Mouse (Mus musculus) CH12.LX (cell line): ENCODE measurements around the gene Gm42715. TPM values are rescaled to one million over a fixed set of nuclear protein-coding genes. Genes with fewer than 3 reads are reported as not detected.

Source experiments
- DNase-seq: peaks from one replicate; pipeline ENCODE4 v3.0.0-alpha.2; 2013; ENCODE audit errors: extremely low read depth
- H3K27ac ChIP-seq: 2 replicates; pipeline ENCODE4 v1.5.1; 2012; ENCODE audit warnings: low read depth, mild to moderate bottlenecking, control low read depth, moderate library complexity; ENCODE audit not compliant: insufficient read depth
- H3K27me3 ChIP-seq: replicated peaks from 2 replicates; pipeline ENCODE3; 2012; ENCODE audit warnings: inconsistent platforms
- H3K36me3 ChIP-seq, 2 experiments: replicated peaks in 1 of 2; 2 replicates each; pipeline versions ENCODE3 to v1.6.1; 2012; ENCODE audit warnings: inconsistent platforms in 1 of 2, low read length in 1 of 2, mild to moderate bottlenecking in 1 of 2, mixed read lengths in 1 of 2, moderate library complexity in 1 of 2; ENCODE audit not compliant: control insufficient read depth in 1 of 2, insufficient read depth in 1 of 2
- H3K4me1 ChIP-seq, 2 experiments: 2 replicates each; pipeline ENCODE4 v1.6.1; 2012; ENCODE audit warnings: inconsistent platforms in 1 of 2, moderate library complexity in 1 of 2; ENCODE audit not compliant: insufficient read depth in 2 of 2, control insufficient read depth in 1 of 2
- H3K4me2 ChIP-seq: 2 replicates; pipeline ENCODE4 v1.6.1; 2012; ENCODE audit warnings: low read depth, mild to moderate bottlenecking, control low read depth; ENCODE audit not compliant: poor library complexity, insufficient read depth, severe bottlenecking
- H3K4me3 ChIP-seq, 3 experiments: fragments of 150-350 bp in 1 of 3; sonication (generic) in 1 of 3; replicated peaks in 1 of 3; 2 replicates each; pipeline versions ENCODE3 to v1.5.1; 2011 to 2012; ENCODE audit warnings: low read depth in 2 of 3, low read length in 2 of 3, mild to moderate bottlenecking in 2 of 3, moderate library complexity in 2 of 3, control low read depth in 1 of 3, improper control_type of control experiment in 1 of 3, inconsistent platforms in 1 of 3, mixed read lengths in 1 of 3; ENCODE audit not compliant: poor library complexity in 1 of 3
- H3K79me2 ChIP-seq: replicated peaks from 2 replicates; pipeline ENCODE4 v1.6.1; 2012; ENCODE audit warnings: mild to moderate bottlenecking, moderate library complexity; ENCODE audit not compliant: control insufficient read depth, poor library complexity, insufficient read depth, severe bottlenecking; ENCODE audit errors: extremely low read depth
- H3K9ac ChIP-seq: 2 replicates; pipeline ENCODE4 v1.6.1; 2012; ENCODE audit warnings: low read depth, mild to moderate bottlenecking, control low read depth, moderate library complexity; ENCODE audit not compliant: insufficient read depth
- H3K9me3 ChIP-seq: replicated peaks from 2 replicates; pipeline ENCODE3; 2012; ENCODE audit warnings: low read length, inconsistent platforms, mixed read lengths
- HCFC1 ChIP-seq: IDR thresholded peaks from 2 replicates; pipeline ENCODE4 v1.6.1; 2012; ENCODE audit warnings: low read depth, mild to moderate bottlenecking, inconsistent platforms, low read length, improper control_type of control experiment
- JUN ChIP-seq: IDR thresholded peaks from 2 replicates; pipeline ENCODE4 v1.6.1; 2011; ENCODE audit warnings: low read depth, mild to moderate bottlenecking, low read length, improper control_type of control experiment, moderate library complexity; ENCODE audit not compliant: insufficient read depth
- KAT2A ChIP-seq: IDR thresholded peaks from 2 replicates; pipeline ENCODE4 v1.6.1; 2012; ENCODE audit warnings: low read length, improper control_type of control experiment, inconsistent platforms; ENCODE audit not compliant: insufficient replicate concordance
- MAX ChIP-seq: IDR thresholded peaks from 2 replicates; pipeline ENCODE4 v1.6.1; 2011; ENCODE audit warnings: low read length, improper control_type of control experiment
- MAZ ChIP-seq: IDR thresholded peaks from 2 replicates; pipeline ENCODE4 v1.6.1; 2012; ENCODE audit warnings: low read depth, mild to moderate bottlenecking, inconsistent platforms, low read length, improper control_type of control experiment, moderate library complexity
- MYC ChIP-seq: IDR thresholded peaks from 2 replicates; pipeline ENCODE4 v1.6.1; 2011; ENCODE audit warnings: low read depth, mild to moderate bottlenecking, improper control_type of control experiment, low read length
- NRF1 ChIP-seq: IDR thresholded peaks from 2 replicates; pipeline ENCODE4 v1.6.1; 2014; ENCODE audit warnings: low read depth, mild to moderate bottlenecking, inconsistent platforms, low read length, improper control_type of control experiment, moderate library complexity
- POLR2AphosphoS2 ChIP-seq: IDR thresholded peaks from 2 replicates; pipeline ENCODE4 v1.6.1; 2011; ENCODE audit warnings: low read depth, low read length, improper control_type of control experiment
- RCOR1 ChIP-seq: conservative IDR thresholded peaks from 2 replicates; pipeline ENCODE4 v1.6.1; 2012; ENCODE audit warnings: low read depth, mild to moderate bottlenecking, inconsistent platforms, low read length, improper control_type of control experiment
- SIN3A ChIP-seq: IDR thresholded peaks from 2 replicates; pipeline ENCODE4 v1.6.1; 2012; ENCODE audit warnings: low read length, improper control_type of control experiment, inconsistent platforms
- SMC3 ChIP-seq: IDR thresholded peaks from 2 replicates; pipeline ENCODE4 v1.6.1; 2011; ENCODE audit warnings: low read depth, low read length, improper control_type of control experiment
- TCF12 ChIP-seq: IDR thresholded peaks from 2 replicates; pipeline ENCODE4 v1.6.1; 2014; ENCODE audit warnings: low read depth, mild to moderate bottlenecking, inconsistent platforms, low read length, improper control_type of control experiment
- USF1 ChIP-seq: IDR thresholded peaks from 2 replicates; pipeline ENCODE4 v1.6.1; 2014; ENCODE audit warnings: low read depth, mild to moderate bottlenecking, inconsistent platforms, low read length, improper control_type of control experiment
- USF2 ChIP-seq: conservative IDR thresholded peaks from 2 replicates; pipeline ENCODE4 v1.6.1; 2011; ENCODE audit warnings: low read depth, low read length, improper control_type of control experiment
- ZKSCAN1 ChIP-seq: IDR thresholded peaks from 2 replicates; pipeline ENCODE4 v1.6.1; 2012; ENCODE audit warnings: low read depth, inconsistent platforms, low read length, improper control_type of control experiment, borderline replicate concordance
- dilution Hi-C: fragments of 300-500 bp; cut with MboI; formaldehyde crosslinking; loops from 2 replicates; pipeline ENCODE4 v1.14.3; 2020; ENCODE audit warnings: low sequenced_read_pairs; ENCODE audit not compliant: extremely low pct_unique_long_range_greater_than_20kb, extremely low pct_ligation_motif_present
- in situ Hi-C: fragments of 300-500 bp; cut with MboI; formaldehyde crosslinking; loops from 3 replicates; pipeline ENCODE4 v1.14.3; 2019; ENCODE audit warnings: low sequenced_read_pairs, low pct_ligation_motif_present, low pct_unique_long_range_greater_than_20kb, mixed read lengths
- polyA plus RNA-seq: library from polyadenylated mRNA; unstranded; fragments of >175 nt; gene quantifications from 2 replicates; pipeline ENCODE4 v1.2.1, GENCODE M21; 2012; ENCODE audit warnings: low read depth; ENCODE audit not compliant: insufficient read length
- total RNA-seq, 2 experiments: library from RNA; depleted of rRNA; stranded (reverse); fragments of 300-350 nt in 1 of 2; fragments of >200 nt in 1 of 2; gene quantifications; 2 replicates each; pipeline ENCODE4 v1.2.3; 2012 to 2014

Gm42715 gene
- total and polyA plus RNA-seq, 3 experiments: 5.8 to 14.1 (median 12.0) TPM

GRCm38 (mm10) chr7:127560580-127560979 is 41.2 kb downstream of the Gm42715 start:
- H3K4me2 ChIP-seq: no peak overlapping the region
- H3K4me1 ChIP-seq: no peaks in the 10 kb centered on the region
- H3K27ac ChIP-seq: no peak overlapping the region
- in situ Hi-C loops (loop anchor here (5.0 kb wide), 1 partner anchor 33 kb away; no protein-coding TSS in a partner anchor), dilution Hi-C loops (no loop called here)
- no peaks in the 10 kb centered on the region for H3K9me3 ChIP-seq
- H3K9ac ChIP-seq: no peak overlapping the region
- peaks cover 49 to 85% of the 10 kb centered on the region in 2 experiments for H3K36me3 ChIP-seq
- H3K4me3 ChIP-seq: no peak overlapping the region
- DNase-seq: no peak
- no peak for TF ChIP-seq NRF1
- TF ChIP-seq, all 38 proteins: peak for 0
- no peaks in the 10 kb centered on the region for H3K27me3 ChIP-seq
- no peaks in the 10 kb centered on the region for H3K79me2 ChIP-seq

- TF ChIP-seq MAZ: no peak
- DNase-seq: no peak
- Histone ChIP-seq H3K27me3 (no peaks in the 10 kb centered on the region), H3K4me2 (no peak within 1 kb of the TSS), H3K4me1 (no peaks in the 10 kb centered on the region; a peak in 1 of 4 replicates), H3K36me3 (peaks cover 48 to 84% of the 10 kb centered on the region in 2 experiments), H3K27ac (no peak within 1 kb of the TSS), H3K9ac (no peak within 1 kb of the TSS), H3K4me3 (no peak within 1 kb of the TSS), H3K79me2 (no peaks in the 10 kb centered on the region), H3K9me3 (no peaks in the 10 kb centered on the region)
- in situ Hi-C loops: loop anchor here (5.0 kb wide), 1 partner anchor 34 kb away; no protein-coding TSS in a partner anchor
- dilution Hi-C loops: no loop called here
Observed at GRCm38 (mm10) chr7:127561340-127561858, 42.0 kb downstream of the Gm42715 start, which contains the start of gene Tmem265. Tmem265 (plus strand) TSS chr7:127561390.

GRCm38 (mm10) chr7:127564381-127565150 is 45.2 kb downstream of the Gm42715 start:
- no peaks in the 10 kb centered on the region for H3K79me2 ChIP-seq
- dilution Hi-C loops: no loop called here
- H3K4me2 ChIP-seq: no peak overlapping the region
- no peak for DNase-seq
- no peaks in the 10 kb centered on the region for H3K27me3 ChIP-seq
- no peak overlapping the region for H3K27ac ChIP-seq
- in situ Hi-C loops: loop anchor here (5.0 kb wide), 1 partner anchor 37 kb away; no protein-coding TSS in a partner anchor
- no peaks in the 10 kb centered on the region for H3K9me3 ChIP-seq
- H3K36me3 ChIP-seq: peaks cover 33 to 77% of the 10 kb centered on the region in 2 experiments
- H3K4me1 ChIP-seq: peaks cover 0 to 8% of the 10 kb centered on the region in 2 experiments; a peak in 1 of 4 replicates
- no peak overlapping the region for H3K4me3 ChIP-seq
- no peak overlapping the region for H3K9ac ChIP-seq
- TF ChIP-seq SMC3: no peak
- no peak for TF ChIP-seq USF2
- no peak for TF ChIP-seq TCF12
- no peak for TF ChIP-seq MYC
- TF ChIP-seq SIN3A: no peak
- TF ChIP-seq RCOR1: no peak
- TF ChIP-seq JUN: no peak
- TF ChIP-seq KAT2A: no peak
- no peak for TF ChIP-seq USF1
- no peak for TF ChIP-seq ZKSCAN1
- TF ChIP-seq POLR2AphosphoS2: no peak
- TF ChIP-seq MAX: no peak
- no peak for TF ChIP-seq HCFC1
